Mouse (Mus musculus) stomach, adult 2 months (tissue): ENCODE results near the gene Phc3. TPM values are rescaled to one million over a fixed set of nuclear protein-coding genes. Genes with fewer than 3 reads are reported as not detected.

ENCODE experiments used
- polyA plus RNA-seq: library from polyadenylated mRNA; depleted of rRNA; stranded (reverse); fragments of >200 nt; gene quantifications from 2 replicates; pipeline ENCODE4 v1.2.3, GENCODE M21; 2012; rRNA removed

The Phc3 gene
- 5.4 and 9.2 TPM in 2 replicates for polyA plus RNA-seq

DNA sequence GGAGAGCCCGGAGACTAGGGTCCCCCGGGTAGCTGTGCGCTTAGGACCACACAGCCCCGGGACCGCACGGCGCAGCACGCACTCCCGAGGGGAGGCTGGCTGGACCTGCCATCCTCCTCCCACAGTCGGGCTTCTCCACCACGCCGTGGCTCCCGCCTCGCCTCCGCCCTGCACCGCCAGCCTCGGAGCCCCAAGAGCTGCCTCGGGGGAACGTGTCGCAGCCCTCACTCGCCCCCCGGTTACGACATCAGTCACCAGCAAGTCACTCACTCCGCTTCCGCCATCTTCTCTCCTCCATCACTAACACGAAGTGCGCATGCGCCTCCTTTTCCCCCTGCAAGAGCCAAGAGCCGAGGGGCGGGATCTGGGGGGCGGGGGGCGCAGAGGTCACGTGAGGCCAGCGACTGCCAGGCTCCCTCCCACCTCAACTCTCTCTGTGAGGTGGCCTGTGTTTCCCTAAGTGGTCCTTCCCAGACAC lies at the start of gene Phc3:
Gene Phc3, minus strand, starts transcription at position 312 of the 478 bp plus-strand sequence.

GRCm38 (mm10) chr3:30995283-30995898 lies 26.2 kb upstream of the Phc3 start, which contains the start of gene Prkci:
Prkci (plus strand) TSS chr3:30995747.

DNA sequence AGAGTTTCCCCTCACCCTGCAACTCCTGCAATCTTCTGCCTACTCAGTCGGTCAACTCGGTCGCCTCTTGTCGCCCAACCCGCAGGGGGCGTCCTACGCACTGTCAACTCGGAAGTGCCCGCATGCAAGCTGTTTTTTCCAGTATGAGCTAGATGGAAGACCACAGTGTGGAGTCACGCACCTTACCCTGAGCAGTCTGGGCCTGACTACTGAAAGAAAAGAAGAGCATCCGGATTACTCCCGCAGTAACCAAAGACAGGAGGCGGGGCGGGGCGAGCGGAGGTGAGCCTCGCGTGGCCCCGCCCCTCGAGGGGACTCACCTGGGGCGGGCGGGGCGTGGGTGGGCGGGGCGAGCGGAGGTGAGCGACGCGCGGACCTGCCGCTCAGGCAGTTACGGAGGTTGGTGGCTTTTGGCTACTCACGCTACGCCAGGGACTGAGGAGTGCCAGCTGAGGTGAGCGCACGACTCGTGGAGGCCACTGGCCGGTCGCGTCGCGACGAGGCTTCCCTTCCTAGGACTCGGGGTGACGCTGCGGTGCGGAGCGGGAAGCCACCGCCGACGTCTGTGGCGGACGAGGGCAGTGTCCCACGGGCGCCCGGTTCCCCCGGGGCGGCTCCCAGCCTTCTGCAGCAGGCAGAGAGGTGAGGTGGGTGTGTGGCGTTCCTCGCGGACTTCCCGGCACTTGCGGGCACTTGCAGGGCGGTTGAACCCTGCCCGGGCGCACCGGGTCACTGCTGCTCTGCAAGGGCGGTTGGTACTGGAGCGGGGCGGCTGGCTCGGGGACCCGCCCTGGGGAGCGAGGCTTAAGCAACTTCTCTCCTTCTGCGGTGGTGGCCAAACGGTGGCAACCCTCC lies 113.4 kb downstream of the Phc3 start, which contains the start of gene Gpr160:
Gene Gpr160, plus strand, starts transcription at position 347 of the 855 bp plus-strand sequence.

Other genes starting within 250 kb of the Phc3 start
- gene Samd7, start 223.1 kb downstream of the Phc3 start, polyA plus RNA-seq, result not detected in 2 replicates
- gene Sec62, start 176.5 kb downstream of the Phc3 start, polyA plus RNA-seq, result 3.8 and 5.9 TPM in 2 replicates
- 5.9 and 6.6 TPM in 2 replicates for gene Gpr160, start 113.5 kb downstream of the Phc3 start, polyA plus RNA-seq
- gene Prkci, start 26.3 kb upstream of the Phc3 start, polyA plus RNA-seq, result 3.2 and 4.2 TPM in 2 replicates
- 0.62 and 1.1 TPM in 2 replicates for gene Skil, start 125.6 kb upstream of the Phc3 start, polyA plus RNA-seq
- 0.04 and 0.09 TPM in 2 replicates for gene Cldn11, start 180.5 kb upstream of the Phc3 start, polyA plus RNA-seq